Mouse (Mus musculus): Measurements from ENCODE around the gene Sephs2.

The Sephs2 gene

DNA sequence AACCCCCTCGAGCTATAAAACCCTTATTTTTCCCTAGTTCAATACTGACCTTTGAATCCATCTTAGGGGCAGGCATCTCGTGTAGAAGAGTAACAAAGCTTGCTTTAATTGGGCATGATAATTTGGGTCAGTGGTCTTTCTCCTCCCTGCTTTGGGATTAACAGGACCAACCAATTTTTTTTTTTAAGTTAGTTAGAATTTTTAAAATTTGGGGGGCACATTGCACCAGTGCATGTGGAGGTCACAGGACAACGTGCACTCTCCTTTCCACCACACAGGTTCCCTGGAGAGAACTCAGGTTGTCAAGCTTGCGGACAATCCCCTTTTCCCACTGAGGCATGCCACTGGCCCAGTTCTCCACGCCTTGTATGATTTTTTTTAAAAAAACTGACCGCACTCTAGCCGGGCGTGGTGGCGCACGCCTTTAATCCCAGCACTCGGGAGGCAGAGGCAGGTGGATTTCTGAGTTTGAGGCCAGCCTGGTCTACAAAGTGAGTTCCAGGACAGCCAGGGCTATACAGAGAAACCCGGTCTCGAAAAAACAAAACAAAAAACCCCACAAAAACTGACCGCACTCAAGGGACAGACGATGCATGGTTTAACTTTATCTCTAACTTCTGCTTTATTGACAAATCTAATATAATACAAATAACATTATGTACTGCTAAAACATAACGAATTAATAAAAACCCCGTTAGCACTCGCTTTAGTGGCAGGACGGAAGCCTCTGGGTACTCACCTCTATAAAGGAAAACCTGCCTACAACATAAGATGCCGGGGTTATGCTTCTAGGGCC, 41.8 kb downstream of the Sephs2 start:
- DNase-seq: no peak

GRCm38 (mm10) chr7:127231376-127231775, 42.5 kb downstream of the Sephs2 start:
- DNase-seq: no peak

- peak; percentile 93 for DNase-seq
These were observed 45.1 kb downstream of the Sephs2 start for GRCm38 (mm10) chr7:127228615-127229303.

DNA sequence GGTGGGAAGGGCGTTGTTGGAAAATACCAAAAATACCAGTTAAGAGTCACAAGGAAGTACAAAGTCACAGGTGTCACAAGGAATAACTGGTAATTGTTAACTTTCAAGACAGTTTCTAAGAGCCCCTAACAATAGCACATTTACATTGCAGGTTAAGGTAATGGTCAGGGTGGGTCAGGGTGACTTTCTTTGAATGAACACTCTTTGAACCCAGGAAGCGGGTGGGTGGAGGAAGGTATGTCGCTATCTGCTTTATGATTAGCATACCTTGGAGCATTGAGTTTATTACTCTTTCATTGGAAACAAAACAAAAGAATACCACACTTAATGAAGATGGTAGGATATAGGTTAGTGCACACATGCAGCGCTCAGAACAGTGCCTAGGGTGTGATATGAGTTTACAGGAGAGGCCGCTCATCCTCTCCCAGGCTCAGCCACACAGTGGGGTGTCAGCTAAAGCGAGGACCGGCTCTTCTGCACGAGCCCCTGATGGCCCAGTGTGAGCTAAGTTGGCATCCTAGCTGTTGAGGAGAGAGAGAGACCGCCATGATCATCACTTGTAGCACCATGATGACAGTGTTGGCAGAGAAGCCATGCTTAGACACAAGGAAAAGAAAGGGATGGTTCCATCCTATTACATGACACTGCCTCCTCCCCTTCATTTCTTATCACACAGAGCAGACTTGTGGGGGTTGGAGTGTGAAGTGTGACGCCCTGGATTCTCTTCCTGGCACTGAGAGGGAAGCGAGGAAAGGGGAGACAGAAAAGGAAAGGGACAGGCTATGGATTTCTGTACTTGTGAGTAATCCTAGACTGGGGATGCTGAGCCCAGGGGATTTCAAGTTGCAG, 48.5 kb downstream of the Sephs2 start:
- no peak for DNase-seq

- no peak for DNase-seq
These were observed 49.2 kb downstream of the Sephs2 start for GRCm38 (mm10) chr7:127224616-127225015.

- no peak for DNase-seq
These were observed 50.1 kb downstream of the Sephs2 start for GRCm38 (mm10) chr7:127223515-127224478.

GRCm38 (mm10) chr7:127223106-127223505, 50.7 kb downstream of the Sephs2 start:
- DNase-seq: no peak

Data from heart, adult 11 months (tissue).